9 mouse cellular contexts compared by ENCODE assay signal in genomic region chr7:6770286-6770685, GRCm38 (mm10). TPM values are rescaled to one million over a fixed set of nuclear protein-coding genes. Genes with fewer than 3 reads are reported as not detected.
A peak's percentile ranks its signal among the peaks of the same experiment; 100 is the strongest.
DNase-seq lines count a peak whose midpoint lies in the region; ATAC-seq lines count a peak whose summit lies in the region.
"Had no signal": no experiment of that assay in that cellular context is flagged by ENCODE, and none has a peak within 500 bp of the region (broad histone marks: within the 10 kb centered on the region; RNA-seq: fewer than 3 reads in every experiment).

No protein-coding gene starts in this region.

- H3K9me3 ChIP-seq in forebrain, embryonic 15.5 days, result no peaks in the 10 kb centered on the region
- H3K9me3 ChIP-seq in intestine, embryonic 14.5 days (ENCODE audit: control insufficient read depth, low read length), result no peaks in the 10 kb centered on the region
- no peaks in the 10 kb centered on the region for H3K9me3 ChIP-seq in liver, embryonic 12.5 days (replicated peaks)

- peak; percentile 87 for DNase-seq in heart, adult 11 months
- DNase-seq in heart, postnatal 25 days (ENCODE audit: low spot score), result no peak
- peak; percentile 56 for DNase-seq in intestine, embryonic 14.5 days (ENCODE audit: low spot score)
- no peak for DNase-seq in cerebellum, postnatal 25 days

- intact Hi-C loops in heart, postnatal 25 days (cut with DNase I), result no loop called here

- H3K4me2 ChIP-seq in forebrain, embryonic 15.5 days (replicated peaks), result no peak overlapping the region
- peak overlapping the region; percentile 18; the same call in 1 of the 2 replicates for H3K4me2 ChIP-seq in intestine, embryonic 14.5 days (ENCODE audit: low read length)
- H3K4me2 ChIP-seq in liver, embryonic 12.5 days, result no peak overlapping the region

- H3K4me3 ChIP-seq in forebrain, embryonic 15.5 days, result no peak overlapping the region
- H3K4me3 ChIP-seq in intestine, embryonic 14.5 days (ENCODE audit: low read depth, low read length), result no peak overlapping the region
- H3K4me3 ChIP-seq in liver, embryonic 12.5 days, result no peak overlapping the region

- H3K9ac ChIP-seq in forebrain, embryonic 15.5 days (replicated peaks), result no peak overlapping the region
- no peak overlapping the region for H3K9ac ChIP-seq in intestine, embryonic 14.5 days (ENCODE audit: low read length)
- H3K9ac ChIP-seq in liver, embryonic 12.5 days, result no peak overlapping the region

- 0 out of 2 replicates have a peak, but pooled peaks have one; percentile 29 for ATAC-seq in forebrain, embryonic 15.5 days (replicated peaks)
- peak; percentile 42; the same call in 1 of the 2 replicates for ATAC-seq in intestine, embryonic 14.5 days (replicated peaks; ENCODE audit: low FRiP score, low TSS enrichment, low read depth)
- ATAC-seq in liver, embryonic 12.5 days, result peak; percentile 78
- no peak for ATAC-seq in inflammation-experienced regulatory T-cells, adult 6 months
- ATAC-seq in frontal cortex, adult (ENCODE audit: low TSS enrichment), result no peak

- H3K4me1 ChIP-seq in forebrain, embryonic 15.5 days, result peaks cover 5% of the 10 kb centered on the region; the same call in 1 of the 2 replicates
- peaks cover 22% of the 10 kb centered on the region for H3K4me1 ChIP-seq in intestine, embryonic 14.5 days (replicated peaks; ENCODE audit: control insufficient read depth, insufficient read depth, low read length)
- 0 out of 2 replicates have a peak, but pooled peaks cover 8% of the 10 kb centered on the region for H3K4me1 ChIP-seq in liver, embryonic 12.5 days

- H3K36me3 ChIP-seq in forebrain, embryonic 15.5 days, result no peaks in the 10 kb centered on the region
- no peaks in the 10 kb centered on the region for H3K36me3 ChIP-seq in intestine, embryonic 14.5 days (ENCODE audit: control insufficient read depth, insufficient read depth, low read length)
- no peaks in the 10 kb centered on the region for H3K36me3 ChIP-seq in liver, embryonic 12.5 days

- H3K27ac ChIP-seq in forebrain, embryonic 15.5 days (replicated peaks), result no peak overlapping the region
- peak overlapping the region; percentile 60 for H3K27ac ChIP-seq in intestine, embryonic 14.5 days (ENCODE audit: low read depth)
- H3K27ac ChIP-seq in liver, embryonic 12.5 days, result peak overlapping the region; percentile 31

- 10% methylated on average over 8 of the region's 8 CpGs for WGBS in forebrain, embryonic 15.5 days
- WGBS in intestine, embryonic 14.5 days, result 2% methylated on average over 8 of the region's 8 CpGs
- WGBS in liver, embryonic 12.5 days (ENCODE audit: insufficient replicate concordance), result 13% methylated on average over 8 of the region's 8 CpGs

- H3K27me3 ChIP-seq in forebrain, embryonic 15.5 days, result no peaks in the 10 kb centered on the region
- no peaks in the 10 kb centered on the region for H3K27me3 ChIP-seq in intestine, embryonic 14.5 days (replicated peaks; ENCODE audit: control insufficient read depth, insufficient read depth, low read length)
- H3K27me3 ChIP-seq in liver, embryonic 12.5 days (replicated peaks), result no peaks in the 10 kb centered on the region

RNA-seq across cellular contexts. Expression of gene Usp29, which starts 39.9 kb away (rescaled TPM):
- total RNA-seq in heart, postnatal 25 days (2021), result under 1 TPM; 0.10 to 0.11 TPM
- 22.4 and 26.1 TPM in 2 replicates for polyA plus RNA-seq in forebrain, embryonic 15.5 days (2015; fragmentation: Nextera tagmentation; extraction: Ambion mirVana)
- polyA plus RNA-seq in intestine, embryonic 14.5 days (2014; fragmentation: Nextera tagmentation; extraction: Ambion mirVana), result 5.7 and 6.8 TPM in 2 replicates
- polyA plus RNA-seq in liver, embryonic 12.5 days (2016; fragmentation: Nextera tagmentation; extraction: Ambion mirVana), result 2.7 and 3.7 TPM in 2 replicates
- under 1 TPM in 1 of 3 experiments, not detected in 2; 0.15 TPM for polyA plus RNA-seq in inflammation-experienced regulatory T-cells, adult 6 months (2017; shearing (Covaris generic))
- total RNA-seq: common myeloid progenitor, adult 5-6 weeks had no signal

RNA-seq across cellular contexts. Expression of gene Peg3, which starts 40.1 kb away (rescaled TPM):
- total RNA-seq in heart, postnatal 25 days (2021), result 10 to 100 TPM; 14.9 to 16.3 TPM
- polyA plus RNA-seq in forebrain, embryonic 15.5 days (2015; fragmentation: Nextera tagmentation; extraction: Ambion mirVana), result 51.1 and 58.7 TPM in 2 replicates
- polyA plus RNA-seq in intestine, embryonic 14.5 days (2014; fragmentation: Nextera tagmentation; extraction: Ambion mirVana), result 151 and 164 TPM in 2 replicates
- polyA plus RNA-seq in liver, embryonic 12.5 days (2016; fragmentation: Nextera tagmentation; extraction: Ambion mirVana), result 75.1 and 81.6 TPM in 2 replicates
- not detected for polyA plus RNA-seq in inflammation-experienced regulatory T-cells, adult 6 months (2017; shearing (Covaris generic))
- total RNA-seq: common myeloid progenitor, adult 5-6 weeks had no signal

Comparison
In these comparisons a context has a peak if more than half of its experiments do, and no peak if none do; other contexts are left out.
1. DNase-seq: peak in heart, adult 11 months (single experiment) and intestine, embryonic 14.5 days (single experiment); none in heart, postnatal 25 days (single experiment) and cerebellum, postnatal 25 days (0 of 2).
2. ATAC-seq: peak in forebrain, embryonic 15.5 days (single experiment), intestine, embryonic 14.5 days (single experiment) and liver, embryonic 12.5 days (single experiment); none in inflammation-experienced regulatory T-cells, adult 6 months (single experiment) and frontal cortex, adult (single experiment).
3. RNA of gene Peg3, which starts 40.1 kb away (polyA plus RNA-seq): 151 to 164 TPM in intestine, embryonic 14.5 days, 75.1 to 81.6 TPM in liver, embryonic 12.5 days and 51.1 to 58.7 TPM in forebrain, embryonic 15.5 days; not detected in inflammation-experienced regulatory T-cells, adult 6 months; every median in the first group is over 10 times any median in the second.